Mouse (Mus musculus): ENCODE measurements around the gene Kntc1.

Gene Kntc1

GRCm38 (mm10) chr5:123865365-123865764 lies 115.8 kb downstream of the Kntc1 start, which contains the start of gene Hcar2:
Gene Hcar2 (minus strand): TSS chr5:123865499.
- no peak for DNase-seq (ENCODE audit: low spot score in 2 of 2)

- no peak for DNase-seq (ENCODE audit: low spot score in 2 of 2)
Observed at GRCm38 (mm10) chr5:123866457-123866856, 116.9 kb downstream of the Kntc1 start.

- DNase-seq (ENCODE audit: low spot score in 2 of 2), result no peak
Observed at GRCm38 (mm10) chr5:123869615-123870014, 120.1 kb downstream of the Kntc1 start.
